Mouse (Mus musculus) right cerebral cortex, postnatal 4 days (tissue): ENCODE data around the gene D930020B18Rik.

Experiments
- DNase-seq: peaks from one replicate; pipeline ENCODE4 v3.0.0-alpha.2; 2022

D930020B18Rik gene

DNA sequence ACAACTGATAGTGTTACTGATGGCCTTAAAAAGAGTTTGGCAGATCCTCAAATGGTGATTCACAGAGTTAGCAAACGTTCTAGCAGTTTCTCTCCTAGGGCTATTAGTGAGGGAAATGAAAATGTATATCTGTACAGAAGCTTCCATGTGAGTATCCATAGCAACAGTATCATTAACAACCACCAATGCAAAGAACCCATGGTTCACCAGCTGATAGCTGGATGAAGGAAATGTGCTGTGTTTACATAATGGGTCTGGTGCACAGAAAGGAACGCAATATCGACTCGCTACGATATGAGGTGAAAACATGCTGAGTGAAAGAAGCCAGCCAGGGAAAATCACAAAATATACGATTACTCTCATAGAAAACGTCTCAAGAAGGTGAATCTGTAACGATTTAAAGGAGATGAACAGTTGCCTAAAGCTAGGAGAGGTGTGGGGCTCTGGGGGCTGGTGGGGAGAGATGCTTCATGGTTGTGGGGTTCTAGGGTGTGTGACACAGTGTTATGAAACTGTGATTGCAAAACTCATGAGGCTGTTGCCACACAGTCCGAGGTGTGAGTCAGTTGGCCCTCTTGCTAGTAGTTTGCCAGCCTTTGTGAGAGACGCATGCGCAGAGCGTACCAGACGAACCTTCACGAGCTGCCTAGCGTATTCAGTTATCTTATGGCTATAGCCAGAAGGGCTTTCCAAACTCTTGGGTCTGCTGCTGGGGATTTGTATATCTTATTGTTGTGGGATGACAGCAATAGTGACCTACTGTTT, 64.2 kb downstream of the D930020B18Rik start:
- DNase-seq: no peak

DNA sequence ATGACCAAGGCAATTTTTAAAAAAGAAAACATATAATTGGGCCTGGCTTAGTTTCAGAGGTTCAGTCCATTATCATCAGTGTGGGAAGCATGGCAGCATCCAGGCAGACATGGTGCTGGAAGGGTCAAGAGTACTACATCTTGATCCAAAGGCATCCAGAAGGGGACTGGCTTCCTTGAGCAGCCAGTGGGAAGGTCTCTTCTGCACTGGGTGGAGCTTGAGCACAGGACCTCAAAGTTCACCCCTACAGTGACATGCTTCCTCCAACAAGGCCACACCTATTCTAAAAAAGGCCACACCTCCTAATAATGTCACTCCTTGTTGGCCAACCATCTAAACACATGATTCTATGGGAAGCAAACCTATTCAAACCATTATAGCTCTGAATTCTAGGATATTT, 75.5 kb downstream of the D930020B18Rik start:
- no peak for DNase-seq

DNA sequence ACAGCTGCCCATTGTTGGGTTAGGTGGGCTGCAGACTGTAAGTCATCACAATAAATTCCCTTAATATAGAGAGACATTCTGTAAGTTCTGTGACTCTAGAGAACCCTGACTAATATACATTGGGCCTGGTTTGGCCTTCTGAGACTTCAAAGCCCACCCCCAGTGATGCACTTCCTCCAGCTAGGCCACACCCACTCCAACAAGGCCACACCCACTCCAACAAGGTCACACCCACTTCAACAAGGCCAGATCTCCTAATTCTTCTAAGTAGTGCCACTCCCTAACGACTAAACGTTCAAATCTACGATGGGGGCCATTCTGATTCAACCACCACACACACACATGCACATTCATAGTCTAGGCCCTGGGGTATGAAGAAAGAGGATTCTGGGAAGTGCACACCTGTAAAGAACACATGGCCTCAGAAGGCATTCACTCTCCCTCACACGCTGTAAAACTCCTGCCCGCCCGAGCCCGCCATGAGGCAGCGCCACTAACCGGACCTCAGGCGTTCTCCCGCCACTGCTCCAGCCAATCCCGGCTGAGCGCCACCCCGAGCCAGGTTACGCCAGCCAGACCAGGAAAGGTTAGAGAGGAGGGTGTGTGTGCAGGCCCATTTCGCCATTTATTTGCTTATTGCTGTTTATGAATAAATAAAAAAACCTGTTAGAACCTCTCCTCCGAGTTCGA, 77.7 kb downstream of the D930020B18Rik start:
- no peak for DNase-seq

DNA sequence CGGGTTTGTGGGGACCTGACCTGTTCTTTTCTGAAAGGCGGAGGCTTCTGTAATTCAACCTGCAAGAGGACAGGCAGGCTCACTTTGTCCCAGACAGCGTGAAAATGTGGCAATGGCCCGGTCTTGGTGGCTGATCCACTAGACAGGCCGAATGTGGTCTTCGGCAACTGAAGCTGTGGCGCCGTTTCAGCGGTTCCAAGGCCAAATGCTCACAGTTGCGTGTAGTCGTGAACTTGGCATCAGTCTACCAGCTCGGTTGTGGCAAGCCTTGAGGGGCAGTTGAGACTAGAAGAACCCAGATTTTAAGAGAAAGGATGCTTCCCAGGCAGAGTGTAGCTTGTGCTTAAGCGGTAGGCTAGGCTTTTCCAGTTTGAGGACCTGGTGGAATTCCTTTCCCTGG, 79.3 kb downstream of the D930020B18Rik start:
- no peak for DNase-seq

DNA sequence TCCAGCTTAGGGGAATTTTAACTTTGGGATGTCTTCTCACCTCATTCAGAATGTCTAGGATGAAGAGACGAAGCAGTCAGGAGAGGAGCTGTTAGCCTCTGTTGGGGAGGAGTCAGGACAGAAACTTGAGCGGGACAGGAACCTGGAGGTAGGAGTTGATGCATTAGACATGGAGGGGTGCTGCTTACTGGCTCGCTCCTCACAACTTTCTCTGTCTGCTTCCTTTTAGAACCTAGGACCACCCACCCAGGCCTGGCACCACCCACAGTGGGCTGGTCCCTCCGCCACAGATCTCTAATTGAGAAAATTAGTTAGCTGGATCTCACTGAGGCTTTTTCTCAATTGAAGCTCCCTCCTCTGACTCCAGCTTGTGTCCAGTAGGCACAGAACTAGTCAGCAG, 85.1 kb downstream of the D930020B18Rik start:
- no peak for DNase-seq

DNA sequence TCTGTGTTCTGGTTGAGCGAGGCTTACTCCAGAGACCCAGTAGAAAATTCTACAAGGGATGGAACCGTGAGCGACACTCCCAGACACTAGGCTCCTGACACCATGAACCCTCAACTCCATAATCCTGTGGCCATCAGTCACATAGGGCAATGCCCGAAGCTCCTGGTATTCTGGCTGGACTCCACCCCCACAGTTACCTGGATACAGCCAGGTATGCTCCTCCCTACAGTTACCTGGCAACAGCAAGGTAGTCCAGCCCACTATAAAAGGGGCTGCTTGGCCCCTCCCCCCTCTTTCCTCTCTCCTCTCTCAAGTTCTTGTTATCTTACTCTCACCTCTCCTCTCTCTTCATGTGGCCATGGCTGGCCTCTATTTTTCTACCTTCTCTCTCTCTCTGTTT, 85.8 kb downstream of the D930020B18Rik start:
- DNase-seq: no peak

DNA sequence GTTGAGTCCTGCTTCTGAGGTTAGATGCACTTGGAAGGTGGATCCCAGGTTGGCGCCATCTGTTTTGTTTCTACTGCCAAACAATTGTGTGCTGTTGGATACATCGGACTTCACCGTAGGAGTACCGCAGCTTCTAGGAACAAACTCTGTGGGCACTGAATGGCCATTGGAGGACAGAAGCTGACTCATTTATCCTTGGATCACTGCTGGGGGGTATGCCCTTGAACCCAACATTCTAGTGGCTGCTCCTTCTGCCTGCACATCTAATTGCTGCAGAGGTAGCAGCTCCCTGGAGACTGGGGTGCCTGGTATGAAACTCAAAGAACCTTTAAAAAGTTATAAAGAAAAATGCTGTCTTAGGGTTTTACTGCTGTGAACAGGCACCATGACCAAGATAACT, 86.8 kb downstream of the D930020B18Rik start:
- DNase-seq: no peak

DNA sequence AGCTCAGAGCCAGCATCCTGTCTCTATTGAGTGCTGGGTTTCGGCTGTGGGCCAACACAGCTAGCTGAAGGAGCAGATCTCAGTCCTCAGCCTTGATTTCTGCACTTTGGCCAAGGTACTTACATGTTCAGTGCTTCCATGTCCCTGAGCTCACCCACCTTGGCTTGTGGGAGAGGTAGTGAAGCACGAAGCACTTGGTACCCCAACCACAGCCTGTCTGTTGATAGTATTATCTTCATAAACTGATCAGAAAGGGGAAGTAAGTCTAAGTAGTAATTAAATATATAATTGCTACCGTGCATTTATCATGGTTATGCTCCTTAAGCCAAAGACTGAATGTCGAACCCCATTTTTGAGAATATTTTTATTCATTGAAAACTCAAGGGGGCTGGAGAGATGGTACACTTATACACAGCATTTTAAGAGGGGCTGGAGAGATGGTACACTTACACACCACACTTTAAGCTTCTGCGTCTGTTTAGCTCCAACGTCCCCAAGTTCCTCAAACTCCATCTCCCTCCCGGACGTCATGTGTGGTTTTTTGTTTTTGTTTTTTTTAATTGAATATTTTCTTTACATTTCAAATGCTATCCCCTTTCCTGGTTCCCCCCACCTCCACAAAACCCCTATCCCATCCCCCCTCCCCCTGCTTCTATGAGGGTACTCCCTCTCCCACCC, 89.8 kb downstream of the D930020B18Rik start:
- DNase-seq: no peak

DNA sequence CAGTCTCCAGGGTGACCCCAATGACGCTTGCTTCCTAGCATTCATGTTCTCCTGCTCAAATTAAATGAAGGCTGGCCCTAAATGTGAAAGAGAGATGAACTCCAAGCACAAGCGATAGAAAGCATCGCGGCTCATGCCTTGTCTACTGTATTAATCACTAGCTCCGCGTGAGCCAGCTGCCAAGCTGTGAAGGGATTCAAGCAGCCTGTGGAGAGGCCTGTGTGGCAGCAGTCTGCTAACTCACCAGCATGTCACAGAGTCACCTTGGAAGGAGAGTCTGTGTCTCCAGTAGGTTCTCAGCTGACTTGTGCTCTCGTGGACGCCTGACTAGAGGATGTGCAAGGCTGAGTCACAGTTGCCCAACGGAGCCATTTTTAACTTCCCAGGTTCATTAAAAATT, 91.2 kb downstream of the D930020B18Rik start:
- DNase-seq: no peak

DNA sequence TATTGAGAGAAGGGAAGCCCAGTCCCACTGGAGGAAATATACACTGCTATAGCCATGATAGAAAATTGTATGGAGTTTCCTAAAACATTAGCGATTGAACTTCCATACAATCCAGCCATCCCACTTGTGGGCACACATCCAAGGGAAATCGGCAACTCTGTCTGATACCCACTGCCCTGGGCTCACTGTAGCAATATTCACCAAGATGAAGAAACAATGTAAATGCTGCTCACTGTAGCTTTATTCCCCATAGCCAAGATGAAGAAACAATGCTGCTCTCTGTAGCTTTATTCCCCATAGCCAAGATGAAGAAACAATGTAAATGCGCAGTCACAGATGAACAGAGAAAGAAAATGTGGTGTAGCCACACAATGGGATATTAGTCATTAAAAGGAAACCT, 95.9 kb downstream of the D930020B18Rik start:
- DNase-seq: no peak

DNA sequence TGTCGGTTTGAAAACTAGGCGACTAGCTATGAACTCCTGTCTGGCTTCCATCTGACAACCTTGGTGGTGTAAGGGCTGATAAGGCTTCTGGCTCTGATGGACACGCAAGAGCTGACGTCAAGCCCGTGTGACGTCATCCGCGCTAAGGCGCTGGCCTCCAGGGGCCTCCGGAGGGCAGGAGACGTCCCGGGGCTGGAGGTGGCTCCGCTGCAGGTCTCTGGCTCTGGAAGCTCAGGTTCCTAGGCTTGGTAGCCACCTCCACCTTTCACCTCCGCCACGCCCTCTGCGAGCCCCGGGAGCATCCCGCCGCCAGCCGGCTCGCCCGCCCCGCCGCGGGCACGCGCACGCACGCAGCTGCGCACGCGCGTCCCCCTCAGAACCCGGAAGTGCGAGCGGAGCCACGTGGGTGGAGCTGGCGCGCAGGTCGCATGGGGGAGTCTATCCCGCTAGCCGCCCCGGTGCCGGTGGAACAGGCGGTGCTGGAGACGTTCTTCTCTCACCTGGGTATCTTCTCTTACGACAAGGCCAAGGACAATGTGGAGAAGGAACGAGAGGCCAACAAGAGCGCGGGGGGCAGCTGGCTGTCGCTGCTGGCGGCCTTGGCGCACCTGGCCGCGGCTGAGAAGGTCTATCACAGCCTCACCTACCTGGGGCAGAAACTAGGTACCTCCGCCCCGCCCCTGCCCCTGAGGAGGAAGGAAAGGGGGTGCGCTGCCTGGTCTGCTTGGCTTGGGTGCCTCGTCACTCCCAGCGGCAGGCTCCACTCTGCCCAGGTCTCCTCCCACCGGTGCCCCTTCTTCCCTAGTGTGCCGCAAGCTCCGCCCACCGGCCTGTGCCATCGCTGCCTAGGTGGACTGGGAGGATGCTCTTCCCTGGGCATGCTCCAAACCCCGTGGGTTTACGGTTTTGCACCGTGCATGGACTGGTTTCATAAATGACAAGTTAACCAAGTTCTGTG, 98.4 kb downstream of the D930020B18Rik start, which contains the start of gene BC048403:
Gene BC048403, plus strand, starts transcription at position 390 of the 958 bp plus-strand sequence.
- peak; percentile 87 for DNase-seq

DNA sequence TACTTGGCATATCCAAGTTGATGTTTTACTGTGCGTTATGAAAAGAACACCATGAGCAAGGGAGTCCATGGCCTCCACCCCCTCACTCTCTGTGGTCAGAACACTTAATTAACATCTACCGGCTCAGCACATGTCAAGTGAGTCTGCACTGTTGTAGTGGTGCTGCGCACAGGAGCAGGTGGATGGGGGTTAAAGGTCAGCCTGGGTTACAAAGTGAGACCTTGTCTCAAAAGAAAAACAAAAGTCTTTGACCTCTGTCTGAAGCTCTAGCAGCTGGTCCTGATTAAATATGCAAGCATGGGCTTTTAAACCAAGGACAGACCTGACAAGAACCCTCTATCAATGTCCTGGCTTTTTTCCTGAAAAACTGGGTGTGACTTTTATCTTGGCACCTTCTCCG, 100.9 kb downstream of the D930020B18Rik start:
- no peak for DNase-seq
